Mouse (Mus musculus) small intestine, adult 2 months (tissue): ENCODE data around the gene Map3k11. TPM values are rescaled to one million over a fixed set of nuclear protein-coding genes. Genes with fewer than 3 reads are reported as not detected.
A peak's percentile ranks its signal among the peaks of the same experiment; 100 is the strongest.

Experiments used
- H3K27ac ChIP-seq: fragments of 200-500 bp; 2 replicates; pipeline ENCODE4 v1.5.1; 2012; ENCODE audit warnings: low read depth, low read length, control low read depth, inconsistent platforms; ENCODE audit not compliant: insufficient read depth
- H3K27me3 ChIP-seq: fragments of 200-500 bp; 2 replicates; pipeline ENCODE4 v1.6.1; 2012; ENCODE audit warnings: mild to moderate bottlenecking, moderate library complexity, low read length, inconsistent platforms; ENCODE audit not compliant: control insufficient read depth, insufficient read depth
- H3K36me3 ChIP-seq: fragments of 200-500 bp; 2 replicates; pipeline ENCODE4 v1.6.1; 2012; ENCODE audit warnings: mild to moderate bottlenecking, low read length, control low read depth, inconsistent platforms; ENCODE audit not compliant: control insufficient read depth, insufficient read depth
- H3K4me1 ChIP-seq: fragments of 200-500 bp; 2 replicates; pipeline ENCODE4 v1.6.1; 2012; ENCODE audit warnings: low read length, inconsistent platforms, mixed read lengths; ENCODE audit not compliant: control insufficient read depth, insufficient read depth, insufficient read length
- H3K4me3 ChIP-seq: fragments of 200-500 bp; 2 replicates; pipeline ENCODE4 v1.5.1; 2012; ENCODE audit warnings: low read depth, mild to moderate bottlenecking, control low read depth, inconsistent platforms, low read length, moderate library complexity
- CTCF ChIP-seq: fragments of 200-500 bp; IDR thresholded peaks from 2 replicates; pipeline ENCODE4 v1.5.1; 2012; ENCODE audit warnings: low read depth, mild to moderate bottlenecking, control low read depth, inconsistent platforms, low read length, moderate library complexity, mixed read lengths; ENCODE audit not compliant: insufficient replicate concordance, insufficient read length; ENCODE audit errors: extremely low read depth
- POLR2A ChIP-seq: fragments of 200-500 bp; IDR thresholded peaks from 2 replicates; pipeline ENCODE4 v1.6.1; 2012; ENCODE audit warnings: low read depth, mild to moderate bottlenecking, control low read depth, inconsistent platforms, low read length, moderate library complexity
- WGBS: fragments of 180-500 bp; shearing (Covaris S2); methylation state at CpG from one replicate; pipeline ENCODE4 v1.1.7; 2018; 5-methylcytosine and 5-hydroxymethylcytosine counted together
- polyA plus RNA-seq: library from polyadenylated mRNA; depleted of rRNA; stranded (reverse); fragments of >200 nt; gene quantifications from 2 replicates; pipeline ENCODE4 v1.2.3, GENCODE M21; 2012

Gene Map3k11
- polyA plus RNA-seq, 1 experiment = 169 TPM

- peaks cover 78% of the 10 kb centered on the region for H3K36me3 ChIP-seq
- peaks cover 15% of the 10 kb centered on the region for H3K4me1 ChIP-seq
- no peak for TF ChIP-seq POLR2A
- TF ChIP-seq CTCF = no peak
- no peak overlapping the region for H3K27ac ChIP-seq
- H3K4me3 ChIP-seq = no peak overlapping the region
- WGBS = 85% methylated on average over 41 of the region's 41 CpGs
- H3K27me3 ChIP-seq = no peaks in the 10 kb centered on the region
Measured at GRCm38 (mm10) chr19:5695849-5696462, 7.4 kb downstream of the Map3k11 start.

- peaks cover 11% of the 10 kb centered on the region for H3K4me1 ChIP-seq
- H3K27ac ChIP-seq = peak within 1 kb of the TSS; percentile 25
- H3K27me3 ChIP-seq = no peaks in the 10 kb centered on the region
- no peak within 1 kb of the TSS for H3K4me3 ChIP-seq
- peaks cover 60% of the 10 kb centered on the region for H3K36me3 ChIP-seq
- 45% methylated on average over 17 of the region's 17 CpGs for WGBS
- no peak for TF ChIP-seq CTCF
- no peak for TF ChIP-seq POLR2A
Measured at GRCm38 (mm10) chr19:5704163-5704800, 15.7 kb downstream of the Map3k11 start, which contains the start of gene Kcnk7. Kcnk7 (plus strand) TSS chr19:5704367.

GRCm38 (mm10) chr19:5704801-5705571, 16.4 kb downstream of the Map3k11 start:
- 42% methylated on average over 10 of the region's 10 CpGs for WGBS
- H3K36me3 ChIP-seq = peaks cover 58% of the 10 kb centered on the region
- TF ChIP-seq CTCF = no peak
- no peak for TF ChIP-seq POLR2A
- H3K27me3 ChIP-seq = no peaks in the 10 kb centered on the region
- peaks cover 11% of the 10 kb centered on the region for H3K4me1 ChIP-seq
- peak overlapping the region; percentile 25 for H3K27ac ChIP-seq
- H3K4me3 ChIP-seq = no peak overlapping the region

- Histone ChIP-seq H3K4me3 (no peak overlapping the region), H3K36me3 (peaks cover 47% of the 10 kb centered on the region), H3K4me1 (peaks cover 15% of the 10 kb centered on the region), H3K27me3 (no peaks in the 10 kb centered on the region), H3K27ac (no peak overlapping the region)
- TF ChIP-seq CTCF = no peak
- no peak for TF ChIP-seq POLR2A
- 95% methylated on average over 6 of the region's 6 CpGs for WGBS
Measured at GRCm38 (mm10) chr19:5710068-5710467, 21.5 kb downstream of the Map3k11 start.

GRCm38 (mm10) chr19:5710581-5710980, 22.0 kb downstream of the Map3k11 start:
- peaks cover 15% of the 10 kb centered on the region for H3K4me1 ChIP-seq
- WGBS = 90% methylated on average over 8 of the region's 8 CpGs
- peaks cover 49% of the 10 kb centered on the region for H3K36me3 ChIP-seq
- H3K27me3 ChIP-seq = no peaks in the 10 kb centered on the region
- no peak overlapping the region for H3K4me3 ChIP-seq
- no peak for TF ChIP-seq CTCF
- TF ChIP-seq POLR2A = no peak
- no peak overlapping the region for H3K27ac ChIP-seq

GRCm38 (mm10) chr19:5711218-5711617, 22.7 kb downstream of the Map3k11 start:
- 21% methylated on average over 3 of the region's 3 CpGs for WGBS
- peak; percentile 72; the same call in 1 of the 2 replicates for TF ChIP-seq CTCF
- no peak for TF ChIP-seq POLR2A
- H3K4me1 ChIP-seq = peaks cover 21% of the 10 kb centered on the region
- peaks cover 51% of the 10 kb centered on the region for H3K36me3 ChIP-seq
- H3K4me3 ChIP-seq = no peak overlapping the region
- H3K27me3 ChIP-seq = no peaks in the 10 kb centered on the region
- H3K27ac ChIP-seq = no peak overlapping the region
